ENCODE assay signal across 27 mouse cellular contexts in the genomic region with DNA sequence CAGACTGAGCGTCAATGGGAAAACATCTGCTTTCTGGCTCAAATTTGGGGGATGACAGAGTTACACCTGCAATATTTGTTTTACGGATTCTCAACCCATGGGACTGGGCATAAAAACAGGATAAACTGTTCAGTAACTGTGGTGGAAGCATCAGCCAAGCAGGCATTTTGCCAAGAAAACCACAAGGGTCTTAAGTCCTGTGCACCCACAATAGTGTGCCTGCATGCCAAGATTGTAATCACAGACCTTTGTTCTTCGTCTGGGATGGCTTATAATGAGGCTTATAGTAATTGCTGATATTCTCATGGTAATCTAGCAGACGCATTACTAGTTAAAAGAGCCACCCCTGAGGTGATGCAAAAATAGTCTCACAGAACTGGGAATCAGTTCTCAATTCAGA. TPM values are rescaled to one million over a fixed set of nuclear protein-coding genes. Genes with fewer than 3 reads are reported as not detected.
DNase-seq lines count a peak whose midpoint lies in the region; ATAC-seq and TF ChIP-seq lines count a peak whose summit lies in the region.
"Had no signal": no experiment of that assay in that cellular context is flagged by ENCODE, and none has a peak within 500 bp of the region (broad histone marks: within the 10 kb centered on the region; RNA-seq: fewer than 3 reads in every experiment).

No protein-coding gene starts in this region.

- H3K27me3 ChIP-seq in hindbrain, embryonic 14.5 days (ENCODE audit: control insufficient read depth, insufficient read depth, low read length) = no peaks in the 10 kb centered on the region
- no peaks in the 10 kb centered on the region for H3K27me3 ChIP-seq in hindbrain, embryonic 10.5 days (ENCODE audit: insufficient read depth, poor library complexity, severe bottlenecking)
- H3K27me3 ChIP-seq in forebrain, postnatal 0 days (ENCODE audit: insufficient read depth, low read length) = no peaks in the 10 kb centered on the region
- H3K27me3 ChIP-seq: embryonic facial prominence, embryonic 15.5 days; heart, embryonic 13.5 days; limb, embryonic 13.5 days; liver, embryonic 12.5 days; midbrain, embryonic 12.5 days had no signal

- no peaks in the 10 kb centered on the region for H3K36me3 ChIP-seq in hindbrain, embryonic 14.5 days (replicated peaks; ENCODE audit: control insufficient read depth, insufficient read depth)
- no peaks in the 10 kb centered on the region for H3K36me3 ChIP-seq in hindbrain, embryonic 10.5 days
- H3K36me3 ChIP-seq in forebrain, postnatal 0 days (ENCODE audit: insufficient read depth) = no peaks in the 10 kb centered on the region
- H3K36me3 ChIP-seq: embryonic facial prominence, embryonic 15.5 days; heart, embryonic 13.5 days; limb, embryonic 13.5 days; liver, embryonic 12.5 days; midbrain, embryonic 12.5 days had no signal

- peaks cover 6% of the 10 kb centered on the region; the same call in 1 of the 2 replicates for H3K4me1 ChIP-seq in hindbrain, embryonic 14.5 days (replicated peaks; ENCODE audit: control insufficient read depth, insufficient read depth, low read length)
- no peaks in the 10 kb centered on the region for H3K4me1 ChIP-seq in hindbrain, embryonic 10.5 days (replicated peaks)
- H3K4me1 ChIP-seq in forebrain, postnatal 0 days (ENCODE audit: insufficient read depth) = peaks cover 4% of the 10 kb centered on the region; the same call in 1 of the 2 replicates
- H3K4me1 ChIP-seq: embryonic facial prominence, embryonic 15.5 days; heart, embryonic 13.5 days; limb, embryonic 13.5 days; liver, embryonic 12.5 days had no signal

- peak; percentile 65; the same call in 1 of the 2 replicates for ATAC-seq in hindbrain, embryonic 14.5 days (ENCODE audit: low FRiP score)
- peak; percentile 80 for ATAC-seq in forebrain, postnatal 0 days
- ATAC-seq: liver, embryonic 12.5 days had no signal

- peak; percentile 6 to 16 for DNase-seq in cerebellum, postnatal 14 days
- DNase-seq in cerebellum, postnatal 4 days (ENCODE audit: low spot score in 2 of 2) = no peak
- DNase-seq in hindbrain, embryonic 14.5 days (ENCODE audit: low spot score) = no peak
- DNase-seq in hindbrain, embryonic 10.5 days (ENCODE audit: low spot score) = no peak
- DNase-seq in Muller cell, postnatal 12 days (ENCODE audit: inconsistent ontology term) = peak; percentile 14
- DNase-seq in forebrain, postnatal 0 days = peak; percentile 32
- no peak for DNase-seq in gastrocnemius, postnatal 4 days (ENCODE audit: low spot score in 2 of 2)
- DNase-seq in heart, postnatal 10 days = no peak
- DNase-seq: adrenal gland, postnatal 36 days; cerebellum, adult 11 months; embryo, embryonic 11 days; gastrocnemius, postnatal 25 days; heart, adult 2 months; kidney, adult 11 months; kidney, postnatal 4 days; right cerebral cortex, postnatal 25 days; thymus, postnatal 14 days had no signal

- no peaks in the 10 kb centered on the region for H3K9me3 ChIP-seq in hindbrain, embryonic 14.5 days (ENCODE audit: control insufficient read depth, low read length)
- H3K9me3 ChIP-seq in hindbrain, embryonic 10.5 days = no peaks in the 10 kb centered on the region
- H3K9me3 ChIP-seq in forebrain, postnatal 0 days (ENCODE audit: low read length) = no peaks in the 10 kb centered on the region
- H3K9me3 ChIP-seq: embryonic facial prominence, embryonic 15.5 days; liver, embryonic 12.5 days; midbrain, embryonic 12.5 days had no signal

- WGBS in hindbrain, embryonic 14.5 days = 46% methylated on average over 4 of the region's 4 CpGs
- 81% methylated on average over 4 of the region's 4 CpGs for WGBS in hindbrain, embryonic 10.5 days
- WGBS in forebrain, postnatal 0 days = 17% methylated on average over 4 of the region's 4 CpGs

- H3K27ac ChIP-seq in hindbrain, embryonic 14.5 days = no peak overlapping the region
- H3K27ac ChIP-seq in hindbrain, embryonic 10.5 days = no peak overlapping the region
- no peak overlapping the region for H3K27ac ChIP-seq in forebrain, postnatal 0 days (ENCODE audit: low read depth, low read length)
- H3K27ac ChIP-seq: embryonic facial prominence, embryonic 15.5 days; heart, adult 2 months; heart, embryonic 13.5 days; limb, embryonic 13.5 days; liver, embryonic 12.5 days; midbrain, embryonic 12.5 days had no signal

- H3K4me2 ChIP-seq in hindbrain, embryonic 14.5 days (replicated peaks) = no peak overlapping the region
- H3K4me2 ChIP-seq in forebrain, postnatal 0 days (ENCODE audit: low read depth) = no peak overlapping the region
- H3K4me2 ChIP-seq: embryonic facial prominence, embryonic 15.5 days; heart, embryonic 13.5 days; limb, embryonic 13.5 days; liver, embryonic 12.5 days; midbrain, embryonic 12.5 days had no signal

- no peak for TF ChIP-seq CTCF in forebrain, postnatal 0 days (IDR thresholded peaks at IDR 0.05; ENCODE audit: low read depth)

- H3K9ac ChIP-seq in hindbrain, embryonic 14.5 days = no peak overlapping the region
- H3K9ac ChIP-seq in forebrain, postnatal 0 days = no peak overlapping the region
- H3K9ac ChIP-seq: embryonic facial prominence, embryonic 15.5 days; heart, embryonic 13.5 days; limb, embryonic 13.5 days; liver, embryonic 12.5 days; midbrain, embryonic 12.5 days had no signal

- no peak overlapping the region for H3K4me3 ChIP-seq in hindbrain, embryonic 14.5 days (replicated peaks; ENCODE audit: low read length)
- no peak overlapping the region for H3K4me3 ChIP-seq in hindbrain, embryonic 10.5 days
- no peak overlapping the region for H3K4me3 ChIP-seq in forebrain, postnatal 0 days (ENCODE audit: low read depth, low read length)
- H3K4me3 ChIP-seq: embryonic facial prominence, embryonic 15.5 days; heart, adult 2 months; heart, embryonic 13.5 days; limb, embryonic 13.5 days; liver, embryonic 12.5 days; midbrain, embryonic 12.5 days had no signal

- intact Hi-C loops in heart, postnatal 10 days (cut with DNase I) = no loop called here

RNA-seq across cellular contexts. Expression of a gene that starts 41.2 kb away (rescaled TPM):
- 1.6 and 1.8 TPM in 2 replicates for polyA plus RNA-seq in hindbrain, embryonic 14.5 days (2014; fragmentation: Nextera tagmentation; extraction: Ambion mirVana)
- polyA plus RNA-seq in hindbrain, embryonic 10.5 days (2016; fragmentation: Nextera tagmentation; extraction: Ambion mirVana) = not detected in 2 replicates
- 0.23 and 0.38 TPM in 2 replicates for total RNA-seq in forebrain, postnatal 0 days (2014; rRNA removed)
- polyA plus RNA-seq in forebrain, postnatal 0 days (2015; fragmentation: Nextera tagmentation; extraction: Ambion mirVana) = 1.7 and 2.7 TPM in 2 replicates
- not detected for total RNA-seq in gastrocnemius, postnatal 4 days (2021)
- total RNA-seq in heart, postnatal 10 days (2021) = not detected
- total RNA-seq: adrenal gland, adult 18-20 months; adrenal gland, postnatal 36 days; gastrocnemius, postnatal 25 days; heart, adult 2 months; heart, postnatal 25 days; neutrophil, adult 5-6 weeks had no signal
- polyA plus RNA-seq: heart, adult 2 months; kidney, embryonic 16.5 days; liver, embryonic 12.5 days; midbrain, embryonic 12.5 days; stomach, embryonic 14.5 days had no signal

Comparison
In these comparisons a context has a peak if more than half of its experiments do, and no peak if none do; other contexts are left out.
1. DNase-seq: peak in cerebellum, postnatal 14 days (2 of 2), Muller cell, postnatal 12 days (single experiment) and forebrain, postnatal 0 days (single experiment); none in cerebellum, postnatal 4 days (0 of 2), hindbrain, embryonic 14.5 days (single experiment), hindbrain, embryonic 10.5 days (single experiment), gastrocnemius, postnatal 4 days (0 of 2) and heart, postnatal 10 days (0 of 2).